Mouse (Mus musculus) C2C12 (cell line): ENCODE measurements around the gene Ap5s1. TPM values are rescaled to one million over a fixed set of nuclear protein-coding genes. Genes with fewer than 3 reads are reported as not detected.

Source experiments
- H3K27me3 ChIP-seq: one replicate; pipeline ENCODE4 v1.6.1; 2011; ENCODE audit not compliant: control insufficient read depth, insufficient read depth, insufficient read length
- H3K36me3 ChIP-seq: one replicate; pipeline ENCODE4 v1.6.1; 2011; ENCODE audit not compliant: control insufficient read depth, insufficient read depth
- H3K4me3 ChIP-seq: one replicate; pipeline ENCODE4 v1.5.1; 2011; ENCODE audit warnings: mild to moderate bottlenecking, control low read depth; ENCODE audit not compliant: poor library complexity, insufficient read depth, severe bottlenecking
- H3K79me2 ChIP-seq: one replicate; pipeline ENCODE4 v1.6.1; 2011; ENCODE audit not compliant: control insufficient read depth, insufficient read depth
- H3K79me3 ChIP-seq: one replicate; pipeline ENCODE4 v1.6.1; 2011; ENCODE audit warnings: low read depth, control low read depth
- H3ac ChIP-seq: one replicate; pipeline ENCODE3; 2011; ENCODE audit warnings: low read depth; ENCODE audit not compliant: control insufficient read depth, insufficient read length
- CEBPB ChIP-seq: IDR thresholded peaks from one replicate; pipeline ENCODE4 v1.6.1; 2011; ENCODE audit warnings: low read depth, mild to moderate bottlenecking, control low read depth, moderate library complexity
- CTCF ChIP-seq: IDR thresholded peaks from one replicate; pipeline ENCODE4 v1.5.1; 2011; ENCODE audit not compliant: control insufficient read depth, insufficient read depth, insufficient read length
- FOSL1 ChIP-seq: IDR thresholded peaks from one replicate; pipeline ENCODE4 v1.8.0; 2011; ENCODE audit warnings: mild to moderate bottlenecking, low read length; ENCODE audit not compliant: poor library complexity, insufficient read depth, severe bottlenecking
- MAX ChIP-seq: IDR thresholded peaks from one replicate; pipeline ENCODE4 v1.6.1; 2011; ENCODE audit warnings: mild to moderate bottlenecking, control low read depth
- MYOD1 ChIP-seq: IDR thresholded peaks from one replicate; pipeline ENCODE4 v1.6.1; 2011; ENCODE audit warnings: low read depth; ENCODE audit not compliant: control insufficient read depth, insufficient read length
- MYOG ChIP-seq: IDR thresholded peaks from one replicate; pipeline ENCODE4 v1.6.1; 2011; ENCODE audit not compliant: control insufficient read depth, insufficient read length; ENCODE audit errors: extremely low read depth
- USF1 ChIP-seq: IDR thresholded peaks from one replicate; pipeline ENCODE4 v1.6.1; 2011; ENCODE audit warnings: low read depth, mild to moderate bottlenecking, control low read depth, moderate library complexity
- polyA plus RNA-seq: library from polyadenylated mRNA; unstranded; fragments of >200 nt; fragmentation: generic; extraction: Trizol; gene quantifications from one replicate; pipeline ENCODE4 v1.2.1, GENCODE M21; 2012; ENCODE audit warnings: missing spikeins

Ap5s1 gene
- polyA plus RNA-seq, 1 experiment = 24.1 TPM

- H3K27me3 ChIP-seq = no peaks in the 10 kb centered on the region
- TF ChIP-seq MYOD1 (no peak), FOSL1 (no peak), MAX (no peak), USF1 (no peak), CEBPB (no peak), CTCF (no peak), MYOG (no peak)
- H3ac ChIP-seq = no peak overlapping the region
- no peak overlapping the region for H3K4me3 ChIP-seq
- peaks cover 74% of the 10 kb centered on the region for H3K36me3 ChIP-seq
- peaks cover 25% of the 10 kb centered on the region for H3K79me3 ChIP-seq
- H3K79me2 ChIP-seq = peaks cover 44% of the 10 kb centered on the region
These were observed 16.4 kb upstream of the Ap5s1 start for GRCm38 (mm10) chr2:131190344-131191004.

- Histone ChIP-seq H3K79me3 (peaks cover 25% of the 10 kb centered on the region), H3K27me3 (no peaks in the 10 kb centered on the region), H3K36me3 (peaks cover 78% of the 10 kb centered on the region), H3K4me3 (no peak overlapping the region), H3K79me2 (peaks cover 44% of the 10 kb centered on the region), H3ac (no peak overlapping the region)
- no peak for TF ChIP-seq MYOG
- no peak for TF ChIP-seq CTCF
- TF ChIP-seq MYOD1 = no peak
- TF ChIP-seq USF1 = no peak
- TF ChIP-seq MAX = no peak
- TF ChIP-seq CEBPB = no peak
- TF ChIP-seq FOSL1 = no peak
These were observed 15.9 kb upstream of the Ap5s1 start for GRCm38 (mm10) chr2:131191005-131191390.

- no peak overlapping the region for H3ac ChIP-seq
- peaks cover 86% of the 10 kb centered on the region for H3K36me3 ChIP-seq
- no peak for TF ChIP-seq FOSL1
- TF ChIP-seq CEBPB = no peak
- no peak for TF ChIP-seq MAX
- no peak for TF ChIP-seq USF1
- TF ChIP-seq CTCF = no peak
- no peak for TF ChIP-seq MYOG
- TF ChIP-seq MYOD1 = no peak
These were observed 10.1 kb upstream of the Ap5s1 start for GRCm38 (mm10) chr2:131196606-131197316.

GRCm38 (mm10) chr2:131200710-131201109, 6.2 kb upstream of the Ap5s1 start:
- TF ChIP-seq MYOD1 (no peak), CTCF (no peak), CEBPB (no peak), FOSL1 (no peak), MAX (no peak), MYOG (no peak), USF1 (no peak)

More at GRCm38 (mm10) chr2:131196606-131197316, 10.1 kb upstream of the Ap5s1 start:
- H3K79me2 ChIP-seq = no peaks in the 10 kb centered on the region
- no peaks in the 10 kb centered on the region for H3K27me3 ChIP-seq
- no peak overlapping the region for H3K4me3 ChIP-seq
- no peaks in the 10 kb centered on the region for H3K79me3 ChIP-seq

GRCm38 (mm10) chr2:131201262-131201661, 5.6 kb upstream of the Ap5s1 start:
- no peak overlapping the region for H3K4me3 ChIP-seq
- TF ChIP-seq USF1 (no peak), MYOG (no peak), FOSL1 (no peak), MYOD1 (no peak), MAX (no peak), CTCF (no peak), CEBPB (no peak)
- H3K36me3 ChIP-seq = peaks cover 54% of the 10 kb centered on the region
- H3ac ChIP-seq = no peak overlapping the region
- no peaks in the 10 kb centered on the region for H3K79me3 ChIP-seq
- H3K27me3 ChIP-seq = no peaks in the 10 kb centered on the region
- H3K79me2 ChIP-seq = no peaks in the 10 kb centered on the region

More at GRCm38 (mm10) chr2:131200710-131201109, 6.2 kb upstream of the Ap5s1 start:
- no peak overlapping the region for H3K4me3 ChIP-seq
- peaks cover 58% of the 10 kb centered on the region for H3K36me3 ChIP-seq
- no peaks in the 10 kb centered on the region for H3K79me2 ChIP-seq
- no peaks in the 10 kb centered on the region for H3K79me3 ChIP-seq
- H3K27me3 ChIP-seq = no peaks in the 10 kb centered on the region
- H3ac ChIP-seq = no peak overlapping the region
